Mouse (Mus musculus): Measurements from ENCODE around the gene Gm21936.
"Not testable (repeated sequence)": the region's sequence is repeated elsewhere in the genome, so short reads cannot be mapped to it uniquely, and the experiment has no call there.

Gm21936 gene

GRCm38 (mm10) chr12:87795212-87795611 is at the start of gene Gm21936:
Gene Gm21936, plus strand, starts transcription at chr12:87795512.
- not testable (repeated sequence) for DNase-seq (ENCODE audit: low spot score)

DNA sequence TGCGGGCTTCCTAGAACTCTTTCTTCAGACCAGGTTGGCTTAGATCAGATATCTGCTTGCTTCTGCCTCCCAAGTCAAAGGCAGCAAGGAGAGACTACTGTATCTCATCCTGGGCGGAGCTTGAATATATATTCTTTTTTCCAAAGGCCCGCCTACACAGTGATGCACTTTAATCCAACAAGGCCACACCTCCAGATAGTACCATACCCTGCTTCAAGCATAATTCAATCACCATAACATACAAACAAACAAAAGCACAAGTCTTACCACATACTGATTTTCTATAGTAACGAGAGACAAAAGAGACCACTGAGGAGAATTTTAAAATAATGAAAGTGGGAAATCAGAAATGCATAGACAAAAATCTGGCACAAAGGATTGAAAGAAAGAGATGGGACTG is 19.7 kb upstream of the Gm21936 start, which contains the start of gene Gm21319:
Gene Gm21319 (minus strand): TSS at position 101 of the 400 bp plus-strand sequence.
- DNase-seq (ENCODE audit: low spot score): not testable (repeated sequence)

DNA sequence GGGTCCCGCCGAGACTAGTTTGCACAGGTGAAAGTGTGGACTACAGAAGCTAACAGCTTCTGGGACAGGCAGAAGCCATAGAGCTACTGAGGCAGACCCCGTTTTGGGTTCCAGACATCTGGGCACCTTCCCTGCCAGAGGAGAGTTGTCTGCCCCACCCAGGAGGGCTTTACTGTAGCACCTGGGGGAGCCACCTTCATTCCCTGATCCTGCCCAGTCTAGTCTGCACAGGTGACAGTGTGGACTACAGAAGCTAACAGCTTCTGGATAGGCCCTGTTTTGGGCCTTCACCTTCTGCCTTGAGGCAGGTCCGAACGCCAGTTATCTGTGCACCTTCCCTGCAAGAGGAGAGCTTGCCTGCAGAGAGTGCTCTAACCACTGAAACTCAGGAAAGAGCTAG is 2.7 kb downstream of the Gm21936 start:
- not testable (repeated sequence) for DNase-seq (ENCODE audit: low spot score)

DNA sequence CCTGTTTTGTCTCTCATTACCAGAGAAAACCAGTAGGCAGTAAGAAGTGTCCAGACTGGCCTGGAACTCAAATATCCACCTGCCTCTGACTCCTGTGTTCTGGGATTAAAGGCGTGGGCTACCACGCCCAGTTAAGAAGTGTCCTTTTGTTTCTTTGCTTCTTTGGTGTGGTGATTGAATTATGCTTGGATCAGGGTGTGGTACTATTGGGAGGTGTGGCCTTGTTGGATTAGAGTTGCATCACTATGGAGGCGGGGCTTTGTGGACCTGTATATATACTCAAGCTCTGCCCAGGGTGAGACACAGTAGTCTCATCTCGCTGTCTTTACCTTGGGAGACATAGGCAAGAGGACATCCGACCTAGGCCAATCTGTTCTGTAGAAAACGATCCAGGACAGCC is 21.0 kb downstream of the Gm21936 start, which contains the start of gene BB287469:
Gene BB287469 (plus strand): TSS at position 301 of the 400 bp plus-strand sequence.
- DNase-seq (ENCODE audit: low spot score): not testable (repeated sequence)

GRCm38 (mm10) chr12:87842239-87842638 is 46.9 kb downstream of the Gm21936 start, which contains the start of gene Gm2001:
Gene Gm2001, minus strand, starts transcription at chr12:87842339.
- not testable (repeated sequence) for DNase-seq (ENCODE audit: low spot score)
